Mouse (Mus musculus): ENCODE results near the gene Alad. TPM values are rescaled to one million over a fixed set of nuclear protein-coding genes. Genes with fewer than 3 reads are reported as not detected.

Gene Alad
- polyA plus RNA-seq, 1 experiment from 2014 or later, result 69.3 TPM

GRCm38 (mm10) chr4:62526256-62526655 lies 6.5 kb upstream of the Alad start:
- Histone ChIP-seq H3K36me3 (ENCODE audit: control insufficient read depth, insufficient read depth, low read length) (peaks cover 23% of the 10 kb centered on the region), H3K9me3 (ENCODE audit: control insufficient read depth, low read length) (no peaks in the 10 kb centered on the region), H3K27me3 (ENCODE audit: control insufficient read depth, insufficient read depth, low read length) (no peaks in the 10 kb centered on the region), H3K27ac (replicated peaks in 1 of 2; ENCODE audit: control insufficient read depth in 1 of 2, insufficient read depth in 1 of 2, low read depth in 2 of 2, low read length in 2 of 2) (no peak overlapping the region), H3K4me2 (ENCODE audit: low read length) (no peak overlapping the region), H3K9ac (ENCODE audit: low read length) (no peak overlapping the region), H3K4me3 (ENCODE audit: control insufficient read depth in 1 of 2, insufficient read depth in 1 of 2, low read depth in 1 of 2, low read length in 2 of 2) (no peak overlapping the region), H3K4me1 (ENCODE audit: control insufficient read depth in 2 of 2, insufficient read depth in 2 of 2, low read length in 2 of 2) (peaks cover 5 to 14% of the 10 kb centered on the region in 2 experiments)
- no peak for ATAC-seq (ENCODE audit: insufficient number of reproducible peaks, insufficient read depth, low FRiP score, low read depth)
- WGBS, result 61% methylated on average over 2 of the region's 2 CpGs

- no peak for ATAC-seq (ENCODE audit: insufficient number of reproducible peaks, insufficient read depth, low FRiP score, low read depth)
- Histone ChIP-seq H3K4me3 (ENCODE audit: control insufficient read depth in 1 of 2, insufficient read depth in 1 of 2, low read depth in 1 of 2, low read length in 2 of 2) (peak overlapping the region; percentile 66 to 93), H3K27ac (replicated peaks in 1 of 2; ENCODE audit: control insufficient read depth in 1 of 2, insufficient read depth in 1 of 2, low read depth in 2 of 2, low read length in 2 of 2) (no peak overlapping the region), H3K27me3 (ENCODE audit: control insufficient read depth, insufficient read depth, low read length) (no peaks in the 10 kb centered on the region), H3K4me2 (ENCODE audit: low read length) (peak overlapping the region; percentile 61), H3K4me1 (ENCODE audit: control insufficient read depth in 2 of 2, insufficient read depth in 2 of 2, low read length in 2 of 2) (peaks cover 3 to 7% of the 10 kb centered on the region in 2 experiments; a peak in 2 of 4 replicates), H3K36me3 (ENCODE audit: control insufficient read depth, insufficient read depth, low read length) (peaks cover 23% of the 10 kb centered on the region), H3K9ac (ENCODE audit: low read length) (peak overlapping the region; percentile 82; the same call in 1 of the 2 replicates), H3K9me3 (ENCODE audit: control insufficient read depth, low read length) (no peaks in the 10 kb centered on the region)
- WGBS, result under 1% methylated on average over 10 of the region's 10 CpGs
Measured at GRCm38 (mm10) chr4:62525489-62525811, 5.7 kb upstream of the Alad start.

GRCm38 (mm10) chr4:62524651-62525488 lies 5.2 kb upstream of the Alad start, which contains the start of the genes Pole3 and 4933430I17Rik:
TSS of gene Pole3 (minus strand) at chr4:62525068.
TSS of gene 4933430I17Rik (plus strand) at chr4:62525369.
- WGBS, result under 1% methylated on average over 59 of the region's 59 CpGs
- Histone ChIP-seq H3K4me2 (ENCODE audit: low read length) (peak within 1 kb of the TSS; percentile 70), H3K4me1 (ENCODE audit: control insufficient read depth in 2 of 2, insufficient read depth in 2 of 2, low read length in 2 of 2) (peaks cover 3 to 7% of the 10 kb centered on the region in 2 experiments; a peak in 2 of 4 replicates), H3K27me3 (ENCODE audit: control insufficient read depth, insufficient read depth, low read length) (no peaks in the 10 kb centered on the region), H3K9me3 (ENCODE audit: control insufficient read depth, low read length) (no peaks in the 10 kb centered on the region), H3K4me3 (ENCODE audit: control insufficient read depth in 1 of 2, insufficient read depth in 1 of 2, low read depth in 1 of 2, low read length in 2 of 2) (peak within 1 kb of the TSS; percentile 66 to 93), H3K9ac (ENCODE audit: low read length) (peak within 1 kb of the TSS; percentile 82), H3K36me3 (ENCODE audit: control insufficient read depth, insufficient read depth, low read length) (peaks cover 23% of the 10 kb centered on the region), H3K27ac (replicated peaks in 1 of 2; ENCODE audit: control insufficient read depth in 1 of 2, insufficient read depth in 1 of 2, low read depth in 2 of 2, low read length in 2 of 2) (peak within 1 kb of the TSS; percentile 94 to 100)
- ATAC-seq (ENCODE audit: insufficient number of reproducible peaks, insufficient read depth, low FRiP score, low read depth), result peak; percentile 98

- ATAC-seq (ENCODE audit: insufficient number of reproducible peaks, insufficient read depth, low FRiP score, low read depth), result no peak
- peaks cover 19 to 28% of the 10 kb centered on the region in 2 experiments for H3K4me1 ChIP-seq (ENCODE audit: control insufficient read depth in 2 of 2, insufficient read depth in 2 of 2, low read length in 2 of 2)
- H3K4me3 ChIP-seq (ENCODE audit: control insufficient read depth in 1 of 2, insufficient read depth in 1 of 2, low read depth in 1 of 2, low read length in 2 of 2), result no peak overlapping the region
- peaks cover 23% of the 10 kb centered on the region for H3K36me3 ChIP-seq (ENCODE audit: control insufficient read depth, insufficient read depth, low read length)
- H3K27me3 ChIP-seq (ENCODE audit: control insufficient read depth, insufficient read depth, low read length), result no peaks in the 10 kb centered on the region
- H3K27ac ChIP-seq (replicated peaks in 1 of 2; ENCODE audit: control insufficient read depth in 1 of 2, insufficient read depth in 1 of 2, low read depth in 2 of 2, low read length in 2 of 2), result no peak overlapping the region
- 82% methylated on average over 2 of the region's 2 CpGs for whole genome bisulfite sequencing
- no peak overlapping the region for H3K4me2 ChIP-seq (ENCODE audit: low read length)
- no peak overlapping the region for H3K9ac ChIP-seq (ENCODE audit: low read length)
- H3K9me3 ChIP-seq (ENCODE audit: control insufficient read depth, low read length), result no peaks in the 10 kb centered on the region
Measured at GRCm38 (mm10) chr4:62520892-62521400, 1.2 kb upstream of the Alad start.

GRCm38 (mm10) chr4:62519122-62519848 lies 433 bp downstream of the Alad start:
- H3K27ac ChIP-seq (replicated peaks in 1 of 2; ENCODE audit: control insufficient read depth in 1 of 2, insufficient read depth in 1 of 2, low read depth in 2 of 2, low read length in 2 of 2), result peak overlapping the region; percentile 85 to 88
- H3K9me3 ChIP-seq (ENCODE audit: control insufficient read depth, low read length), result no peaks in the 10 kb centered on the region
- ATAC-seq (ENCODE audit: insufficient number of reproducible peaks, insufficient read depth, low FRiP score, low read depth), result peak; percentile 72
- peak overlapping the region; percentile 68 for H3K4me2 ChIP-seq (ENCODE audit: low read length)
- WGBS, result 2% methylated on average over 26 of the region's 26 CpGs
- H3K27me3 ChIP-seq (ENCODE audit: control insufficient read depth, insufficient read depth, low read length), result no peaks in the 10 kb centered on the region
- H3K4me1 ChIP-seq (ENCODE audit: control insufficient read depth in 2 of 2, insufficient read depth in 2 of 2, low read length in 2 of 2), result peaks cover 25 to 37% of the 10 kb centered on the region in 2 experiments
- H3K9ac ChIP-seq (ENCODE audit: low read length), result peak overlapping the region; percentile 84
- H3K4me3 ChIP-seq (ENCODE audit: control insufficient read depth in 1 of 2, insufficient read depth in 1 of 2, low read depth in 1 of 2, low read length in 2 of 2), result peak overlapping the region; percentile 71 to 97
- H3K36me3 ChIP-seq (ENCODE audit: control insufficient read depth, insufficient read depth, low read length), result peaks cover 23% of the 10 kb centered on the region

GRCm38 (mm10) chr4:62518416-62519121 lies 1.1 kb downstream of the Alad start:
- ATAC-seq (ENCODE audit: insufficient number of reproducible peaks, insufficient read depth, low FRiP score, low read depth), result no peak

More at GRCm38 (mm10) chr4:62518416-62519121, 1.1 kb downstream of the Alad start:
- peaks cover 25% of the 10 kb centered on the region for H3K36me3 ChIP-seq (ENCODE audit: control insufficient read depth, insufficient read depth, low read length)
- WGBS, result 43% methylated on average over 13 of the region's 13 CpGs
- H3K9ac ChIP-seq (ENCODE audit: low read length), result peak overlapping the region; percentile 84
- peak overlapping the region in 1 of 2 experiments; percentile 85; a peak in 2 of 4 replicates for H3K27ac ChIP-seq (replicated peaks in 1 of 2; ENCODE audit: control insufficient read depth in 1 of 2, insufficient read depth in 1 of 2, low read depth in 2 of 2, low read length in 2 of 2)
- H3K9me3 ChIP-seq (ENCODE audit: control insufficient read depth, low read length), result no peaks in the 10 kb centered on the region
- H3K4me1 ChIP-seq (ENCODE audit: control insufficient read depth in 2 of 2, insufficient read depth in 2 of 2, low read length in 2 of 2), result peaks cover 24 to 31% of the 10 kb centered on the region in 2 experiments
- no peaks in the 10 kb centered on the region for H3K27me3 ChIP-seq (ENCODE audit: control insufficient read depth, insufficient read depth, low read length)
- peak overlapping the region; percentile 68 for H3K4me2 ChIP-seq (ENCODE audit: low read length)
- H3K4me3 ChIP-seq (ENCODE audit: control insufficient read depth in 1 of 2, insufficient read depth in 1 of 2, low read depth in 1 of 2, low read length in 2 of 2), result peak overlapping the region; percentile 71 to 97

All from heart, embryonic 14.5 days (tissue).